Mouse (Mus musculus) kidney, adult 2 months (tissue): Measurements from ENCODE around the gene Spaar. TPM values are rescaled to one million over a fixed set of nuclear protein-coding genes. Genes with fewer than 3 reads are reported as not detected.

Experiments
- DNase-seq: peaks from one replicate; pipeline ENCODE4 v3.0.0; 2021
- H3K27ac ChIP-seq: fragments of 200-500 bp; 2 replicates; pipeline ENCODE4 v1.5.1; 2012; ENCODE audit warnings: low read depth, low read length, control low read depth, inconsistent platforms; ENCODE audit not compliant: insufficient read depth
- H3K27me3 ChIP-seq: fragments of 200-500 bp; replicated peaks from 2 replicates; pipeline ENCODE4 v1.6.1; 2012; ENCODE audit warnings: mild to moderate bottlenecking, moderate library complexity, low read length, inconsistent platforms; ENCODE audit not compliant: control insufficient read depth, insufficient read depth
- H3K36me3 ChIP-seq: fragments of 200-500 bp; 2 replicates; pipeline ENCODE4 v1.6.1; 2012; ENCODE audit warnings: mild to moderate bottlenecking, moderate library complexity, low read length, inconsistent platforms; ENCODE audit not compliant: control insufficient read depth, insufficient read depth
- H3K4me1 ChIP-seq: fragments of 200-500 bp; 2 replicates; pipeline ENCODE4 v1.6.1; 2011; ENCODE audit warnings: low read length; ENCODE audit not compliant: control insufficient read depth, insufficient read depth
- H3K4me3 ChIP-seq: fragments of 200-500 bp; 2 replicates; pipeline ENCODE4 v1.5.1; 2011; ENCODE audit warnings: mild to moderate bottlenecking, low read depth, low read length, control low read depth; ENCODE audit not compliant: insufficient read depth
- CTCF ChIP-seq: fragments of 200-500 bp; conservative IDR thresholded peaks from 2 replicates; pipeline ENCODE4 v1.5.1; 2011; ENCODE audit warnings: low read depth, mild to moderate bottlenecking, control low read depth, low read length, moderate library complexity, mixed read lengths; ENCODE audit not compliant: insufficient read depth, insufficient read length
- POLR2A ChIP-seq: fragments of 200-500 bp; IDR thresholded peaks from one replicate; pipeline ENCODE4 v1.6.1; 2011; ENCODE audit warnings: low read depth, low read length, control low read depth
- WGBS: fragments of 180-500 bp; shearing (Covaris S2); methylation state at CpG from one replicate; pipeline ENCODE4 v1.1.7; 2018; 5-methylcytosine and 5-hydroxymethylcytosine counted together
- polyA plus RNA-seq: library from polyadenylated mRNA; depleted of rRNA; stranded (reverse); fragments of >200 nt; gene quantifications from 2 replicates; pipeline ENCODE4 v1.2.3, GENCODE M21; 2012

Spaar gene
- polyA plus RNA-seq, 1 experiment, result 2.4 TPM

DNA sequence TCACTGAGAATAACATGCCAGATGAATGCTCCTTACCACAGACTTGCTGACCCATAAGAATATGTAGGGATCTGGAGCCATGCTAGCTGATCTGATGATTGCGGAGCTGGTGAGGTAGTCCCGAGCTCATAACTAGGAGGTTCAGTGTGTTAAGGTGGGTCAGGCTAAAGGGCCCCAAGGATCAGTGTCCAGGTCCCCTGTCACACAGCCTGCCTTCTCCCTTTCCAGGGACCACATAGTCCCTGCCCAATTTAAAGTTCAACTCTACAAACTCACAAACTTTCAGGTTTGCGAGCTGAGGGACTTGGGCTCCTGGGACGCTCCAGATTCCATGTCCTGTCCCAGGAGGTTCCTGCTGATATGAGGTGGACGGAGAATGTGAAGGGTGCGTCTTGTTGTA, 29.1 kb upstream of the Spaar start, which contains the start of gene Olfr70:
Gene Olfr70, minus strand, starts transcription at position 101 of the 400 bp plus-strand sequence.
- DNase-seq, result no peak
- TF ChIP-seq CTCF (no peak), POLR2A (no peak)
- WGBS, result 94% methylated on average over 6 of the region's 6 CpGs
- Histone ChIP-seq H3K27me3 (no peaks in the 10 kb centered on the region), H3K27ac (no peak within 1 kb of the TSS), H3K4me3 (no peak within 1 kb of the TSS), H3K36me3 (no peaks in the 10 kb centered on the region), H3K4me1 (no peaks in the 10 kb centered on the region)

DNA sequence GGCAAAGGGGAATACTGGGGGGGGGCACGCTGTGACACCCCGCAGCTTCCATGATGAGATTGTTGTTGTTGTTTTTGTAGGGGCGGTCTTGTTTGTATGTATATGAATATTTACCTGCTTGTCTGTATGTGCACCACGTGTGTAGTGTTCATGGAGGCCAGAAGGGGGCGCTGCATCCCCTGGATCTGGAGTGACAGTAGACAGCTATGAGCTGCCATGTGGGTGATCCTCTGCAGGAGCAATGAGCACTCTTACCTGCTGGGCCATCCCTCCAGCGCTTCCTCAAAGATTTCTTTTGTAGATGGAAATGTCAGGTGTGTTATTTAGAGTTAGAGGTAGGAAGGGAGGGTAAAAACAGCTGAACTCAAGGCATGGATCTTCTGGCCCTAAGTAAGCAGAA, 26.4 kb upstream of the Spaar start:
- DNase-seq, result no peak
- H3K36me3 ChIP-seq, result no peaks in the 10 kb centered on the region
- TF ChIP-seq CTCF (peak; percentile 31; the same call in 1 of the 2 replicates), POLR2A (no peak)
- H3K4me1 ChIP-seq, result no peaks in the 10 kb centered on the region
- H3K27ac ChIP-seq, result no peak overlapping the region
- H3K4me3 ChIP-seq, result no peak overlapping the region
- no peaks in the 10 kb centered on the region for H3K27me3 ChIP-seq
- WGBS, result 81% methylated on average over 6 of the region's 6 CpGs

DNA sequence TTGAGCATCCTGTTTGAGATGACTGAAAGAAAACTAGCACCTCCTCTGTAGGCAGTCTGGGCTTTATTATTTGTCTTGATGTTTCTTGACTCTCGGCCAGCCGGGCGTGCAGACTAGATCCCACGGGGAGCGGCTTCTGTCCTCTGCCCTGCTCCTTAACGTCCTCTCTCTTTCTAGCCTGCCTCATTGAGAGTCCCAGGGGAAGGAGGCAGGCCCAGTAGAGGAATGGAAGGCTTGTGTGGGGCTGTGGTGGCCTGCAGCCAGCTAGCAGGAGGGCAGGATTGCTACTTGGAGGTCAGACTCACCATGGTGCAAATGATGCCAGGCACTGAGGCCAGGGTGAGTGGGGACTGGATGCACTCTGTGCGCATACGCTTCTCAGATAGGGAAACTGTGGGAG, 26.0 kb upstream of the Spaar start:
- no peak overlapping the region for H3K27ac ChIP-seq
- H3K27me3 ChIP-seq, result no peaks in the 10 kb centered on the region
- H3K4me3 ChIP-seq, result no peak overlapping the region
- 62% methylated on average over 8 of the region's 8 CpGs for WGBS
- H3K36me3 ChIP-seq, result no peaks in the 10 kb centered on the region
- no peaks in the 10 kb centered on the region for H3K4me1 ChIP-seq
- peak; percentile 65 for DNase-seq
- TF ChIP-seq CTCF, result no peak
- no peak for TF ChIP-seq POLR2A

DNA sequence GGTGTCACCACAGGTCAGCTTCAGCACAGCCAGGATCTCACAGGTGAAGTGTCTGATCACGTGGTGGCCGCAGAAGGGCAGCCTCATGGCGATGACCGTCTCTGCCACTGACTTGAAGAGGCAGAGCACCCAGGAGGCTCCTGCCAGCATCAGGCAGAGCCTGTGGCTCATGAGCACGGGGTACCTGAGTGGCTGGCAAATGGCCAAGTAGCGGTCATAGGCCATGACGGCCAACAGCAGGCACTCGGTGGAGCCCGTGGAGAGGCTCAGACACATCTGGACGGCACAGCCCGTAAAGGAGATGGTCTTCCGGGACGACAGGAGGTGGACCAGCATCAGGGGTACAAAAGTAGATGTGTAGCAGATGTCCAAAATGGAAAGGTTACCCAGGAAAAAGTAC, 23.8 kb upstream of the Spaar start:
- DNase-seq, result no peak
- Histone ChIP-seq H3K36me3 (no peaks in the 10 kb centered on the region), H3K4me3 (no peak overlapping the region), H3K27me3 (no peaks in the 10 kb centered on the region), H3K4me1 (0 out of 2 replicates have a peak, but pooled peaks cover 3% of the 10 kb centered on the region), H3K27ac (no peak overlapping the region)
- TF ChIP-seq CTCF (no peak), POLR2A (no peak)
- WGBS, result 57% methylated on average over 13 of the region's 13 CpGs

DNA sequence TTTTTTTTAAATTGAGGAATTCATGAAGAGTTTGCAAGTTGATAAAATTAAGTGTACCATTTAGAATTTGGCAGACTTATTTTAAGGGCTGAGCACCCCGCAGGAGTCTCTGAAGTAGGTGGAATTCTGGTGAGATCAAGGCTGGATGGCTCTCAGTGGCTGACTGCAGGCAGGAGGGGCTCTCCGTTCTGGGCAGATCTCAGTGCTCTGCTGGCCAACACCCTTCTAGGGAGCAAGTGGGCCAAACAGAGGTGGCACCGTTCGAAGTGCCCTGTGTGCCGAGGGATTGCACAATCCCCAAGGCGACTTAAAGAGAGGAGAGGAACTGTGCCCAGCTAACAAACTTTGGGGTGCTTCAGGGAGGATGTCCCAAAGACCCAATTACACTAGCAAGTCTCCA, 20.0 kb upstream of the Spaar start, which contains the start of gene Olfr71:
Gene Olfr71, minus strand, starts transcription at position 387 of the 400 bp plus-strand sequence.
- Histone ChIP-seq H3K27me3 (no peaks in the 10 kb centered on the region), H3K27ac (no peak within 1 kb of the TSS; the same call in 1 of the 2 replicates), H3K36me3 (no peaks in the 10 kb centered on the region), H3K4me3 (no peak within 1 kb of the TSS), H3K4me1 (peaks cover 6% of the 10 kb centered on the region; the same call in 1 of the 2 replicates)
- 53% methylated on average over 6 of the region's 6 CpGs for WGBS
- DNase-seq, result peak; percentile 56
- no peak for TF ChIP-seq POLR2A
- no peak for TF ChIP-seq CTCF

DNA sequence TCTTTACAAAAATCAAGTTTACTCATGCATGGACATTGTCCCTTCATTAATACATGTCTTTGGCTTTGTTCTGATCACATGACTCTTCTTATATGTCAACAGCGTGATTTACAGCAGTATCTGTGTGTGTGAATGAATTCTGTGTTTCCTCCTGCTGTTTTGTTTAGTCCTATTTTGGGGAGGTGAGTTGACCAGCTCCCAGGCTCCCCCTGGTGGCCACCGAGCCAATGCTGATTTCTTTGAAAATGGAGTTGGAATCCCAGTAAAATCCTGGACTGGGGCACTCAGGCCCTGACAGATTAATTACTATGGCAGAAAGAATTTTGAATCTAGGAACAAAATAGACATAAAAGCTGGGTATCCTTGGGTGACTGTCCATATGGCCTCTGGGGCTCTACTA, 18.0 kb upstream of the Spaar start:
- TF ChIP-seq POLR2A, result no peak
- peak; percentile 83 for TF ChIP-seq CTCF
- peaks cover 6% of the 10 kb centered on the region; the same call in 1 of the 2 replicates for H3K4me1 ChIP-seq
- 0% methylated on average over 2 of the region's 2 CpGs for WGBS
- no peak overlapping the region for H3K27ac ChIP-seq
- H3K27me3 ChIP-seq, result no peaks in the 10 kb centered on the region
- H3K36me3 ChIP-seq, result no peaks in the 10 kb centered on the region
- peak; percentile 83 for DNase-seq
- H3K4me3 ChIP-seq, result no peak overlapping the region

DNA sequence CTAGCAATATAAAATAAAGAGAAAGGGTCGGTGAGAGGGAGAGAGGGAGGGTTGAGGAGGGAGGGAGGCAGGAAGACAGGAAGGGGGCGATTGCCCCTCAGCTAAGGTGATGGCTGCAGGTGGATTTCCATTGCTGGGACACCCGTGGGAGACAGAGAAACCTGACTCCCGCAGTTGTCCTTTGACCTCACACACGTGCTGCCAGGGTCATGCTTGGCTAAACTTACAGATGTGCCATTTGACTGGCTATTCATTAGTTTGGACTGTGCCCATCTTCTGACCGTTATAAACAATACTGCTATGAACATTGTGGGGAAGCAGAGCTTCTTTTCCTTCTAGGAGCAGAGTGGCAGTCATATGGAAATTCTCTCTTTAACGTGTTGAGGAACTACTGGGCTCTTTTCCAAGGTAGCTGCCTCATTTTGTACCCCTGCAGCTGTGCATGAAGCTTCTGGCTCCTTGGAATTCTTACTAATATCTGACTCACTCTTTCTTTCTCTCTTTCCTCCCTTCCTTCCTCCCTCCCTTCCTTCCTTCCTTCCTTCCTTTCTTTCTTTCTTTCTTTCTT, 16.1 kb upstream of the Spaar start:
- no peak for TF ChIP-seq CTCF
- no peak for TF ChIP-seq POLR2A
- no peaks in the 10 kb centered on the region for H3K27me3 ChIP-seq
- peak; percentile 84 for DNase-seq

DNA sequence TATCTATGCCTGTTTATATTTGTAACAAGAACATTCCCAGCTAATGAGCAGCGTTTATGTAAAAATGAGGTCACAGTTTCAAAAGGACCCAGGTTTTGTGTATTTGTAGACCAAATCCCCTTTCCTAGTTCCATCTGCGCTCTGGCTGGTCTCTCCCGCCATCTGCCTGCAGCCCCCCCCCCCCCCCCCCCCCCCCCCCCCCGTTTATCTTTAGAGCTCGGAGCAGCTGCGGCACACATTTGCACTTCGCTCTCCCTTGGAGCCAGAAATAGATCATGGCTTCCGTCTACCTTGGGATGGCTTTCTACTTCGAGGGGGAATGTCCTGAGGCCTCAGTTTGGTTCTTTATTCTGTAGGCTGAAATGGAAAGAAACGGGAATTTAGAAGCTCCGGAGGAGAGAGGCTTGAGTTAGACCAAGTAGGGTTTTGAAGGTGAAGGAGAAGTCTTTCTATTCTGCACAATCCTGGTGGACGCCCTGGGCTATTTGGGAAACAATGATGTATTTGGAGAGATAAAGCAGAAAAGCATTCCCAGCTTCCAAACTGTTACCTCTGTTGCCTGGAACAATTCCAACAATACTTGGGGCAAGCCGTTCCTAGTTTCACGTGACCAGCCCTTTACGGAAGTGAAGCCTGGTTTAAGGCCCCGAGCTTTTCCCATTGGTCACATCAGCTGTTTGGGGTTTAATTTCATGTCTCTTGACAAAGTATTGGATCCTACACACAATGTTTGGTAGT, 9.2 kb upstream of the Spaar start:
- 61% methylated on average over 14 of the region's 16 CpGs for WGBS
- Histone ChIP-seq H3K27me3 (no peaks in the 10 kb centered on the region), H3K4me3 (no peak overlapping the region), H3K4me1 (no peaks in the 10 kb centered on the region), H3K27ac (no peak overlapping the region), H3K36me3 (no peaks in the 10 kb centered on the region)
- TF ChIP-seq POLR2A, result no peak
- no peak for TF ChIP-seq CTCF
- no peak for DNase-seq

More for the DNA sequence above, 16.1 kb upstream of the Spaar start:
- H3K4me3 ChIP-seq, result no peak overlapping the region
- WGBS, result 21% methylated on average over 7 of the region's 7 CpGs
- no peaks in the 10 kb centered on the region for H3K36me3 ChIP-seq
- H3K27ac ChIP-seq, result peak overlapping the region; percentile 18; the same call in 1 of the 2 replicates
- H3K4me1 ChIP-seq, result peaks cover 6% of the 10 kb centered on the region; the same call in 1 of the 2 replicates
